Mouse (Mus musculus): ENCODE results near the gene Ndufa4l2. TPM values are rescaled to one million over a fixed set of nuclear protein-coding genes. Genes with fewer than 3 reads are reported as not detected.
A peak's percentile ranks its signal among the peaks of the same experiment; 100 is the strongest.

Ndufa4l2 gene
- total RNA-seq (2021), result 1 to 10 TPM; 6.8 to 7.9 TPM
- long read RNA-seq, transcript Ndufa4l2-201 (4 exons, 934 nt), result major isoform, 11 of 12 reads
- long read RNA-seq, partial matches to known transcripts, result 0 of 12 reads
- long read RNA-seq, other reads (novel, unspliced or antisense), result 1 of 12 reads

GRCm38 (mm10) chr10:127514764-127515163, at the start of gene Ndufa4l2:
TSS of gene Ndufa4l2 (plus strand) at chr10:127514967.
- DNase-seq (ENCODE audit: low spot score in 2 of 2), result no peak

- no peak for DNase-seq (ENCODE audit: low spot score in 2 of 2)
Observed at GRCm38 (mm10) chr10:127471281-127471988, 43.3 kb upstream of the Ndufa4l2 start.

GRCm38 (mm10) chr10:127472722-127473121, 42.0 kb upstream of the Ndufa4l2 start:
- DNase-seq (ENCODE audit: low spot score in 2 of 2), result no peak

- no peak for DNase-seq (ENCODE audit: low spot score in 2 of 2)
Observed at GRCm38 (mm10) chr10:127475175-127475574, 39.6 kb upstream of the Ndufa4l2 start.

DNA sequence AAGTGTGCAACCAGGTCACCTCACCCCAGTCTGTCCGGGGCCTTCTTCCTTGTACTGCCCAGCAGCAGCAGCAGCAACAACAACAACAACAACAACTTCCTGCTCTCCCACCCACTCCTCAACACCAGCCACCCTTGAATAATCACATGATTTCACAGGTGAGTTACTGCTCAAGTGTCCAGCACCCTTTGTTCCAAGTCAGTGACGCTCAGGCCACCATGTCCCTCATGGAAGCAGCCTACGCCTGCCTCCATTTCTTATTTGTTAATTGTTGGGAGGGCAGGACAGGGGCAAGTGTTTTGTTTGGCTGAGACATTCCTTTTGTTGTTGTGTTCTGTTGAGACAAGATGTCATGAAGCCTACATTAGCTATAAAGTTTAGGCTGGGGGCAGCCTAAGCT, 38.2 kb upstream of the Ndufa4l2 start:
- DNase-seq (ENCODE audit: low spot score in 2 of 2), result no peak

GRCm38 (mm10) chr10:127477301-127477700, 37.5 kb upstream of the Ndufa4l2 start:
- DNase-seq (ENCODE audit: low spot score in 2 of 2), result no peak

DNA sequence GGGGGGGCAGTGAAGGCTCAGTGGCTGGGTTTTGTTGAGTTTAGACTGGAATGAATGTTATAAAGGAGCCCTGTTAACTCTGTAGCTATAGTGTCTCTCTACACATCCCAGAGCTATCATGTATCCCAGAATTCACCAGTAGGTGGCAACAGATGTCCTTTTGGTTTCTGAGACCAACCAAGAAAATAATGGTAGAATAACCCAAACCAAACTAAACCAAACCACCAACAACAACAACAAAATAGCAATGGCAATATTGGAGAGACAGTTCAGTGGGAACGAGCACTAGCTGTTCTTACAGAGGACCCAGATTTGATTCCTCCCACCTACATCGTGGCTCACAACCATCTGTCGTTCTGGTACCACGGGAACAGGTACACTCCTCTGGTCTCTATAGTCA, 35.6 kb upstream of the Ndufa4l2 start:
- DNase-seq (ENCODE audit: low spot score in 2 of 2), result no peak

DNA sequence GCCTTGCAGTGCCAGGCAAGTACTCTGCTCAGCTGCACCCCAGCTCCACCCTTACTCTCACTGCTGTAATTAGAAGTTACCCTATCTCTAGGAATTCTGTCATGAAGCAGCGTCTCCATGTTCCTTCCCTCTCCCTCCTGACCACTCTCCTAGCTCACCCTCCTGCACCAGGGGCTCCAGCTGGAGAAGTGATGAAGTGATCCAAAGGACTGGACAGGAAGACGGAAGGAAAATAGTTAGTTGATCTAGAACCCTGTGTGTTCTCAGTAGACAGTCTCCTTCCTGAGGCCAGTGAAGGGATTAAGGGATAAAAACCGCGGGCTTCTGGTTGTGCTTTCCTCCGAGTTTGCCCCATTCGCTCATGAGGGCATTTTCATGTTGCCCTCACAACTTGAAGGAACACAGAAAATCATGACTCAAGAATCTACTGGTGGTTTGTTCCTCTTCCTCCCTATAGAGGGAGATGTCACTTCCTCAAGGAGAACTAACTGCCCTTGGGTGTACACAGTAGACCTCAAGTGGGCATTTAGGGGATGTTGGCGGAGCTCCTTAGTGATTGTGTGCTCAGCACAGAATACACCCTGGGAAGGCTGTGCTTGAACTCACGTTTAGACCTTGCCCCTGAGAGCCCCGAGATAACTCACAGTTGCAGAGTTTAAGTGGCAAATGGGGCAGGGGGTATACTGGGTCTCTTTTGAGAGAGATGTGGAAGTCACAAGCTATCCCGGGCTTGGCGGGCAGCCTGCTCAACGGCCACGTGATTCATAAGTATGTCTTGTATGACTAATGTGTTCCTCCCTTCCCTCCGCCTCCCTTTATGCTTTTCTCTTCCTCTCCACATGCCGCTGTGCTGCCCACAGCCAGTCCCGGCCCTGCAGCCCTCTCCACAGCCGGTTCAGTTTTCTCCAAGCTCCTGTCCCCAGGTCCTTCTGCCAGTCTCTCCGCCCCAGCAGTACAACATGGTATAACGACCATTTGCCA, 33.6 kb upstream of the Ndufa4l2 start:
- peak in 1 of 2 experiments; percentile 43 for DNase-seq (ENCODE audit: low spot score in 2 of 2)

- no peak for DNase-seq (ENCODE audit: low spot score in 2 of 2)
Observed at GRCm38 (mm10) chr10:127485235-127485634, 29.5 kb upstream of the Ndufa4l2 start.

DNA sequence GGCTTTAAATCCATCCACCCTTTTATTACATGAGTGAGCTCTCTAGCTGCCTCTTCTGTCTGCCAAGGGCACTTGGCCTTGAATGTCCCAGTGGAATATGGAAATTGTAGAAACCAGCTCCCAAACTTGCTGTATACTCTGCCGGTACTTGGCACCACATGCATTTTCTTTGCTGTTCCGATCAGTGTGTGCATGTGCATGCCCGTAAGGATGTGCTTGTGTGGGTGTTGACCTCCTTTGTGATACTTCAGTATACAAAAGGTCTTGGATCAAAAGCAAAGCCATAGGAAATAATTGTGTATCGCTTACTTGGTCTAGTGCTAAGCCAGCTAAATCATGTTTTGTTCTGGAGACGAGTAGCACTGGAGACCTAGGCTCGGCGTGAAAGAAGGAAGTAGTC, 25.9 kb upstream of the Ndufa4l2 start:
- no peak for DNase-seq (ENCODE audit: low spot score in 2 of 2)

DNA sequence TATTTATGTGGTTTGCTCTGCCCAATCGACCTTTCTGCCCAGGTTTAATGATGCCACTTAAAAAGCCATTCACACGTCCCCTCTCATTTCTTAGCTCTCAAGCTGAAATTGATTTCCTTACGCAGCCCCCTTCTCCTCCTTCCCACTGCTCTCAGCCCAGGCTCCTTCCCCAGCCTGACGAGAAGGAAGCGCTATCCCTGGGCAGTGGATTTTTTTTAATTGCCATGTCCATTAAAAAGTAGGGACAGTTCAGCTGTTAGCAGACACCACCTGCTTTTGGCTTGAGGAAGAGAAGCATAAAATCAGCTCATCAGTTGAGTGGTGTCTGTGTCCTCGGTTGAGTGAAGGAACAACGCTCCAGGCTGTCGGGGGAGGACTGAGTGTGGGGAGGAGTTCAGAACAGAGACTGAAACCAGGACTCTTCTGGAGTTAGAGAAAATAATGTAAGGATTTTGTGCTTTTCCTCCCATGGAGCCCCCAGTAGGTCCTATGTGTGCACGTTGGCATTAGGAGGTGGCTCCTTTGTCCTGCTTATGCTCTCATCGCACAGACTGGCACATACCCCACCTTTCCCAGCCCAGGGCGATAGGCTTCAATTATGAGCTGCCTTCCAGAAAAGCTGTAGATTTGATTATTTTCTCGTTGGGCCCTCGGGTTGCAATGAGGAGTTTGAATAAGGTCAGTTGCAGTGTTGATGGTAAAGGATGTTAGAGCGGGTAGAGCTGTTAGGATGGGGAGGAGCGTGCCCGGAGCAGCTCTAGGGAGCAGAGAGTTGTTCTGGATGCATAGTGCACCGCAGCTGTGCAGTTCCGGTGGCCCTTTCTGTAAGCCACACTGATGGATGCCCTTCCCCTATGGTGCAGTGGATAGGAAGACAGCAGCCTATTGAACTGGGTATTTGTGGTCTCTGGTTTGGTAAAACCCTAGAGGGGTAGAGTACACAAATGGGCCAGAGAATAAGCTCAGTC, 24.3 kb upstream of the Ndufa4l2 start:
- no peak for DNase-seq (ENCODE audit: low spot score in 2 of 2)

DNA sequence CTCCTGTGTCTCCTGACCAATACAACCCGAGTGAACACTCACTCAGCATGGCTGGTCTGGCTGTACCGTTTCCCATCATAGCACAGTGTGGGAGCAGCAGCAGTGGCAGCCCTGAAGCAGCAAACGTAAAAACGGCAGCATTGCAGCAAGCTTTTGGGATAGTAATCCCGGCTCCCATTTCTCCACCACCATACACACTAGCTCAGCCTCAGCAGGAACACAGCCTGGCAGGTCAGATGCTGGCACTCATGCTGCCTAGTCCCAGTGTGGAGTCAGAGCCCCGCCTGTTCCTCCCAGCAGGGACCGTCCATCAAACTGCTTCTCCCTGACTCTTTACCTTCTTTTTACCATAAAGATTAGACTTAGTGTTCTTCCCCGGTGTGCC, 23.6 kb upstream of the Ndufa4l2 start:
- DNase-seq (ENCODE audit: low spot score in 2 of 2), result no peak

- no peak for DNase-seq (ENCODE audit: low spot score in 2 of 2)
Observed at GRCm38 (mm10) chr10:127492118-127492517, 22.6 kb upstream of the Ndufa4l2 start.

DNA sequence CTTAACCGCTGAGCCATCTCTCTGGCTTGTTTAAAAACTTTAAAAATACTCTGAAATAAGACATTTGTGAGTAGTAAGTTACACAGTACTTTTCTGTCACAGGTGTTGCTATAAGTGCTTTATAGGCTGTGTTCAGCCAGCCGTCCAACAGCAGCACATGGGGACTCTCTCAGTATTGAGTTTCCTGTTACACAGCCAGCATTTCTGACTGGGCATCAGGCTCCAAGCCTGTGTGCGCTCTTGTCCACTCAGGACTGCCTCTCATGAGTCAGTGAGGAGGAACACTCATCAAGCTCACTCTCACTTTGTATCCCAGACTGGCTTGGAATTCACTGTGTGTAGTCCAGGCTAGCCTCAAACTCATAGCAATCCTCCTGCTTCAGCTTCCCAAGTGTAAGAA, 18.6 kb upstream of the Ndufa4l2 start:
- DNase-seq (ENCODE audit: low spot score in 2 of 2), result no peak

DNA sequence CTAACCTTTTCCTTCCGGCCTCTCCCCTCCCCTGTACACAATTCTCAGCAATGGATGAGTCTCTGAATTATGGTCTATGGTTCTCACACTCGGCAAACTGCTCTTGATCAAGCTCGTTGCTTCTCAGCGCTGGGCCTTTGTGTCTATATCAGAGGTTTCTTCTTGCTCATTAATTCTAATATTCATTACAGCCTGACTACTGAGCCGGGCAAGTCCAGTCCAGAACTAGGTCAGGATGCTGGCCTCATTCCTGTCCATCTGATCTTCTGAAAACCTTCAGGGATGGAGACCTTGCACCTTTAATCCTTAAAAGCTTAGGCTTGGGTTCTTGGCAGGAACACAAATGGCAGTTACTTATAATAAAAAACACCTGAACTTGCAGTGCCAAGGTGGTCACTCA, 15.3 kb upstream of the Ndufa4l2 start:
- DNase-seq (ENCODE audit: low spot score in 2 of 2), result no peak

- no peak for DNase-seq (ENCODE audit: low spot score in 2 of 2)
Observed at GRCm38 (mm10) chr10:127500042-127500441, 14.7 kb upstream of the Ndufa4l2 start.

- no peak for DNase-seq (ENCODE audit: low spot score in 2 of 2)
Observed at GRCm38 (mm10) chr10:127500894-127501893, 13.6 kb upstream of the Ndufa4l2 start, which contains the start of gene Stac3. TSS of gene Stac3 (plus strand) at chr10:127501686.

- DNase-seq (ENCODE audit: low spot score in 2 of 2), result peak; percentile 85 to 88
Observed at GRCm38 (mm10) chr10:127508239-127508638, 6.5 kb upstream of the Ndufa4l2 start.

GRCm38 (mm10) chr10:127509051-127509836, 5.5 kb upstream of the Ndufa4l2 start:
- DNase-seq (ENCODE audit: low spot score in 2 of 2), result peak; percentile 95
